Mouse (Mus musculus) CH12F3 (cell line): ENCODE measurements around the gene Arhgef9.

Source experiments
- in situ Hi-C: fragments of 300-500 bp; cut with MboI; formaldehyde crosslinking; loops from 2 replicates; pipeline ENCODE4 v1.14.3; 2020; ENCODE audit warnings: low sequenced_read_pairs

Gene Arhgef9

DNA sequence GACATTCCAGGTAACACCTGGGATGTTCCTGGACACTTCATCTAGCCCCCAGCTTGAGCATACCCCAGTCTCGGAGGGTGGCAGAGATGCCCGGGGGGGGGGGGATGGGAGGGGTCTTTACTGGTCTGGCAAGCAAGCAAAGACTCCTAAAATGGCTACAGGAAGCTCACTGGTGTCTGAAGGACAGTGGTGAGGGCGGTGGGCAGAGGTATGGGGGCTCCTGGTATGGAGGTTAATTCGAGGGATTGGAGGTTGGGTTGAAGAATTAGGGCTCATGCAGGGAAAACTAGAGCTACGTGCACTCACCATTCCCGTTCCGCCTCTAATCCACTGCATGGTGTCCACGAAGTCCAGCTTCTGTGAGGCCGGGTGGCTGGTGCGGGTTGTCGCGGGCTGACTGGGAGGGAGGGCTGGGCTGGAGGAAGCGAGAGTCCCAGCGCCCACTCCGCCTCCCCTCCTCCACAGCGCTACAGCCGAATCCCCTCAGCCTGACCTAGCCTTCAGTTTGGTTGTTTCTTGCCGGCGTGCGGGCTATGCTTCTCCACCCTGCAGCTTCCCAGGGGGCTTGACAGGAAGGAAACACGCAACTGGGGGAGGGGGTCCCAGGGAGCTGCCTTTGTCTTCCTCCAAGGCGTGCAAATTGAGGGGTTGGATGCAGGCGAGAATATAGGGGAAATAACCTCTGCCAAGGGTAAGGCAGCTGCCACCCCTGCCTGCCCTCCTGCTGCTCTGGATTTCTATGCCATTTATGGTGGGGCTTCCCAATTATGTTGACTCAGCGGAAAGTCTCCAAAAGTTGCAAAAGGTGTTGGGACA lies at the start of gene Arhgef9:
TSS of gene Arhgef9 (minus strand) at position 753 of the 816 bp plus-strand sequence.
- in situ Hi-C loops, result no loop called here

DNA sequence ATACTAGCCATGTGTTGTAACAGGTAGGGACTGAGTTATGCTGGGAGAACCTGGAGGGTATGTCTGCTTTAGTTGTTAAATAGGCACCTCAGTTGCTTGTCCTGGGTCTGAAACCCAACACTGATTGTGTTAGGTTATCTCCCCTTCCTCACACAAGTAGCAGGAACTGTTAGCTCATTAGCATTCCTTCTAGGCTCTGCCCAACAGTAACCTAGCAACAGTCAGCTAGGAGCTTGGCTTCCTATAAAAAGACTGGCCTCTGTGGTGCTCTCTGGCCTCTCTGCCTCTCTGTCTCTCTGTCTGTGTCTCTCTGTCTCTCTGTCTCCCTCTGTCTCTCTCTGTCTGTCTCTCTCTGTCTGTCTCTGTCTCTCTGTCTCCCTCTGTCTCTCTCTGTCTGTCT lies 42.2 kb upstream of the Arhgef9 start:
- in situ Hi-C loops, result no loop called here

DNA sequence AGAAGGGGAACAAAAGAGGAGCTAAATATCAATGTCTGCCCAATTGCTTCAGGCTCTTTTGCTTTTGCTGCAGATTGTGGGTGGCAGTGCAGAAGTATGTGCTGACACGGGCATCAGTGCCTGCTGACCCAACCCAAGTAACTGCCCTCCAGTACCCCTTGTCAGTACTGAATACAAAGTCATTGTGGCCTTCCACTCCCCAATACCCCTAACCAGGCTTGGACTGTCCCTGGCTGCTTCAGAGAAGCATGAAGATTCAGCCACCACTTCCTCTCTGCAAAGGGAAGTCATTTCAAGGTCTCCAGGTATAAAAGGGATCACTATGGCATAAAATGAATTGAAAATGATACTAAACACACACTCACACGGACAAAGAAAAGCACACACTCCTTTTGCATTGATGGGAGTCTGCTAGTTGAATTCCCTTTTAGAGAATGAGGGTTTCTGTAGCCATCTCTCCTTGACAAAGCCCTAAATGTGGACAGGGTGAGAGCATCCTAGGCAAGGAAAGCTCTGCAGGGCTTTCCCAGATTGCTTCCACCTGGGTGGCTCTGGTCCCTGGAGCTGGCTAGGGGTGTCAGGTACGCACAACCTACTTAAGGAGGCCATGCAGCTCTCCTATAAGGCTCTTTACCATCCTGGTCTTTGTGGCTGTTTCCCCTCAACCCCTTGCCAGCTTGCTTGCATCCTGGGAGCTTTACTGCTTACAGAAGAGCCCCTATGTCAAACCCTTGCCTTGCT lies 1.1 kb downstream of the Arhgef9 start:
- in situ Hi-C loops, result no loop called here

DNA sequence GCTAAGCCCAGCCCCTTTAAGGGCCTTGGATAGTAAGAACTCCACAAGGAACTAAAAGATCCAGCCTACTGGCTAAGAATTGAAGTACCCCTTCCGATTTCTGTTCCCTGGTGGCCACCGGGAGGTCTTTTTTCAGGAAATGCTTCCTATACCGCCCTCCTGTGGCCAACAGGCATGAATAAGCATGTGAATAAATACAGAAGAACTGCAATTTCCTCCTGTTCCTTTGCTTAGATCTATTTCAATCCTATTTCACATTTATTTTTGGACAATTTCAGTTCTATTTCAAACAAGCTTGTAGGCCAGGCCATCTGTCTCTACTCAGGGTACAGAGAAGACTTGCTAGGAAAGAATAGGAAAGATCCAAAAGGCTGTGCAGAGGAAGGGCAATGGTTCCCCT lies 20.7 kb downstream of the Arhgef9 start:
- in situ Hi-C loops, result no loop called here

DNA sequence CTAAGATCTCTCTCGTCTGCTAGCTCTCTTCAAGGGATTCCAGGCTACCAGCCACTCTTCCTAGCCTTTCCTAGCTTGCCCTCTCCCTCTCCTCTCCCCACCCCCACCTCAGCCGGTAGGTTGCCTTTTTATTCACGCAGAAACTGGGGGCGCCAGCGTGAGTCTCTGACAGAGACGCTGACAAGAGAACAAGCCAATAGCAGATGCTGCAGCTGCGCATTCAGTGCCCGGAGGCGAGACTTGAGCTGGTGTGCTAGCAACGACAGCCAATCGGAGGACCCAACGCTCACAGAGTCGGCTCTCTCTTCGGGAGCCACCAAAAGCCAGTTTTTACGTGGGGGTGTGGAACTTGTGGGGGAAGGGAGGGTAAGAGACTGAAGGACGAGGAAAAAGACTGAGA lies 30.3 kb downstream of the Arhgef9 start:
- in situ Hi-C loops, result no loop called here

DNA sequence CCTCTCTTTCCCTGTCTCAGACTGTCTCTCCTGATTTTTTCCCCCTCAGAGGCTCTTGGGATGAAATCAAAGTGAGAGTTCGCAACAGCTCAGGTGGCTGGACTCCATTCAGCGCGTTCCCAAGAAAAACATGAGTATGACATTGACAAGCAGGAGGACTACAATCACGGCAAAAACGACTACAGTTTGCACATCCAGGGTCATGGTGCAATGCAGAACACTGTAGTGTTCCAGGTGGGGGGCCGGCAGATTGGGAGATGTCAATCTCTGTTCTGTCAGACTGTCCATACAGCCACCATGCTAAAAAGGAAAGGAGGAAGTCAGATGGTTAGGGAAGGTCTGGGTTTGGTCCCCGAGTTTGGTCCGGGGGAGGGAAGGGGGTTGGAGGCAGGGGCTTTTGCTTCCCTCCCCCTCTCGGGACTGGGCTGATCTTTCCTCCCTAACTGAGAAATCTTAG lies 31.0 kb downstream of the Arhgef9 start:
- in situ Hi-C loops, result no loop called here

DNA sequence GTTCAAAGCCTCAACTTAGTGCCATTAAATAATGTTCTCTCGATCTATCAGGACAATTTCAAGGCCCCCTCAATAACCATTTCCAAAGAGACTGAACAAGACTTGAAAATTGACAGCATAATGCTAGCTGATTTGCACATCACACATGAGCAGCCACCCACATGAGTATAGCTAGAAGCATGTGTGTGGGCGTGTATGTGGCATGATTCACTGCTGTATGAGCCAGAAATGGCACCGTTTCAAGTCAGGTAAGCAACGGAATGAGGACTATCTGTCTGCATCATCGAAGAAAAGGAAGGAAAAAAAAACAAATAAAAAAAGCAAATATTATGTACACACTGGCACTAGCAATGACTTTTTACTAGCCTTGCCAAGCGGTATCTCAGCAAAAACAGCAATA lies 32.5 kb downstream of the Arhgef9 start:
- in situ Hi-C loops, result no loop called here

DNA sequence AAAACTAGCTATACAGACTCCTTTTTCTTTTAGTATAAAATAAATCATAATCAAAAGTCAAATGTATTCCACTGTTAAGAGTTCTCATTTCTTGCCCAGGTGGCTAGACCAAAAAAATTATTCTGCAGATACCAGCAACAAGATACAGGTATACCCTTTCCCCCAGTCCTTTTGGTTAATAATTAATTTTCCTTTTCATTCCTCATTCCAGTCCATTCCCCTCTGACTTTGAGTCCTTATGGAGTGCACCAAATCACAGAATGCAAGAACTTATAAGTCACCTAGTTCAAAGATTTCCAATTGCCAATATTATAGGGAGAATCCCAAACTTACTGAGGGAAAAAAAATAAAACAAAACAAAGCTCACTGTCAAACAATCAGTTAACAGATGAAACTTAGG lies 33.2 kb downstream of the Arhgef9 start:
- in situ Hi-C loops, result no loop called here

DNA sequence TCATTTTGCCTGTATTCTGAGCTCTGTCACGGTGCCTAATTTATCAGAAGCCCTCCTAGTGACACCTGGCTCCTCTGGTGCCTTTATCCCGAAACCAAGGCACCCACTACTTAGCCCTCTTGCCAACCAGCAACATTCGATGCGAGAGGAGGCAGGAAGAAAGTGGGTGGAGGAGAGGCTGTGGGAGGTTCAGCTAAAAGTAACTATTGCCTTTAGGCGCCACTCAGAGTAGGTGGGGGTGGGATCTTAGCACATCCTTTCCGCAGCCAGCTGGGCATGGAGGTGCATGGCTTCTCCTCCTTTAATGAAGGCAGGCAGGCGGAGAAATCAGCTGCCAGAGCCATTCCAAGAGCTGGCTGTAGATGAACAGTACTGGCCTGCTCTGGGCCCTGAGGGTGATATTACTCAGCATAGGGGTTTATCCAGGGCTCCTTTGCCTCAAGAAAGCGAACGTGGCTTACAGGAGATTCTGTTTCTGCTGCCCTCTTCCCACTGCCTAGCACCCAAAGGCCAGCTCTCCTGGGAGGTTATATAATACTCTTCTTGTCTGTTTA lies 39.7 kb downstream of the Arhgef9 start:
- in situ Hi-C loops, result no loop called here

DNA sequence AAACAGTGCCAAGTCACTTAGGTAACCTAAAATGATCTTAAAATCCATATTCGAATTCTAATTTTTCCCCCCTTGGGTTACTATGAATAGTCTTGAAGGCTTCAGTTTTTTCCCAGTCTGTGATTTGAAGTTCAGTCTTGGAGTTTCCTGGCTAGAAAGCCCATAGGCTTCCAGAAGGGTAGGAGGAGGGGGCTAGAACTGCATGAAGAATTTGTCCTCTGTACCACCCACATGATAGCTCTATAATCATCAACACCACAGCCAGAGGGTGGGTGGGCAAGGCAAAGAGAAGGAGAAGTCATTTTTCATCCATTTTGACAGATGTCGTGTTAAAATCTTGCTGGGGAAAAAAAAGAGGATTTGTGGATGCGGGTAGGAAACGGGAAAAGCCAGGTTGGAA lies 58.0 kb downstream of the Arhgef9 start:
- in situ Hi-C loops, result no loop called here

DNA sequence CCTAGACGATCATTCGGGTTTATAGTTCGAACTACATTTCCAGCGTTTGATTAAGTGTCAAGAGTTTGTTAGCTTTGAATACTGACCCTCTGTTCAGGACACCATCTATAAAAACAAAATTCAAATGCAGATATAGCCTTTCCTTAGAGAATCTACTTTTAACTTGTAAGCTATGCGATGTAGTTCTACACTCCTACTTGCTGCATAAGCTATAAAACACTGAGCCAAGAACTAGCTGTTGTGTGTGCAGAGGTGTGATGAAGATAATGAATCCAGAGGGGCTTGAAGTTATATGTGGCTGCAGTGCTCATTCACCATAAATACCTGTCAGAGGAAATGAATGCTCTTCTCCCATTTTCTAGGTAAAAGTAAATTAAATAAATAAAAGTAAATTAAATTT lies 63.2 kb downstream of the Arhgef9 start:
- in situ Hi-C loops, result no loop called here

DNA sequence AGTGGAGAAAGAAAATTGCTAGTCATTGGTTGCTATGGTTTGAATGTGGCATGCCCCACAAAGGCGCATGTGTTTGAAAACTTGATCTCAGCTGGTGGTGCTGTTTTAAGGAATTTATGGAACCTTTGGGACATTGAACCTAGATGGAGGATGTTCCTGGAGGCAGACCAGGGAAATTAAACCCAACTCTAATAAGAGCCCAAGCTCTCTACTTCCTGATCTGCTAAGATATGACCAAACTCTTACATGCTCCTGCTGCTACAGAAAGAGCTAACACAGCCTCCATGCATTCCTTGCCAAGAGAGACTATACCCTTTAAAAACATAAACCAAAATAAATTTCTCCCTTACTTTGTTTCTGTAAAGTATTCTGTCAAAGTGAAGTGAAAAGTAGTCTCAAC lies 63.7 kb downstream of the Arhgef9 start:
- in situ Hi-C loops, result no loop called here

DNA sequence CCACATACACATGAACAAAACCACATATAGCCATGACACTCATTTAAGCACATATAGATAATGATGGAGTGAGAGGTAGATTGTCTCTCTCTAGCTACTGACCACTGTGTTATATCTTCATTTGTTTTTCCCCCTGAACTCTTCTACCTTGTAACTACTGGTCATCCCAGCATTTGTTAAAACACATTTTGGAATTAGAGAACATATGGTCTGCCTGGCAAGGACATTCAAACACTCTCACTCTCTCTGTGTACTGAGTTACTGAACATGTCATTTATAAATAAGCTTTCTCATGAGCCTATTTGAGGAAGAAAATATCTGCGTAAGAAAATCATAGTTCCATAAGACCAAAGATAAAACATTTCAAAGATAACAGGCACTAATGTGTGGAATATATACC lies 64.9 kb downstream of the Arhgef9 start:
- in situ Hi-C loops, result no loop called here

DNA sequence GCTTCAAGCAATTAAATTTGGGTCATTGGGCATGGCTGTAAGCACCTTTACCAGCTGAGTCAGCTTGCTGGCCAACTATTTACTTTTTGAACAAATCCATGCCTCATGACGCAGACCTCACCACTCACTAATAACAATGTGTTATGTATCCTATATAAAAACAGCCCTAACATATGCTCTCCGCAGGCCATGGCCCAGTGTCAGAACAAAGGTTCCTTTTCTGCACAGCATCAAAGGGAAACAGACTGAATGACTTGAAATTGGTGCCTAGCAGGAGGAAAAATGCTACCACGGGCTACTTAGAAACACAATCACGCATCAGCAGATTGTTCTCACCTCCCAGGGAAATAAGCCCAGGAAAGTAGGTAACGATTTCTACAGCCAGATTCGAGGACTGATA lies 73.2 kb downstream of the Arhgef9 start:
- in situ Hi-C loops, result no loop called here

DNA sequence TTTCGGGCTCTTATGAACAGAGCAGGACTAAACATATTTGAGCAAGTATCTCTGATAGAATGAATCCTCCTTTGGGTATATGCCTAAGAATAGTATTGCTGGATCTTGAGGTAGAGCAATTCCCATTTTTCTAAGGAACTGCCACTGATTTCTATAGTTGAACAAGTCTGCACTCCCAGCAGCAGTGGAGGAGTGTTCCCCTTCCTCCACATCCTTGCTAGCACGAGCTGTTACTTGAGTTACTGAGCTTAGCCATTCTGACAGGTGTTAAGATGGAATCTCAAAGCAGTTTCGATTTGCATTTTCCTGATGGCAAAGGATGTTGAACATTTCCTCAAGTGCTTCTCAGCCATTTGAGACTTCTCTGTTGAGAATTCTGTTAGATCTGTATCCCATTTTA lies 92.3 kb downstream of the Arhgef9 start:
- in situ Hi-C loops, result no loop called here

DNA sequence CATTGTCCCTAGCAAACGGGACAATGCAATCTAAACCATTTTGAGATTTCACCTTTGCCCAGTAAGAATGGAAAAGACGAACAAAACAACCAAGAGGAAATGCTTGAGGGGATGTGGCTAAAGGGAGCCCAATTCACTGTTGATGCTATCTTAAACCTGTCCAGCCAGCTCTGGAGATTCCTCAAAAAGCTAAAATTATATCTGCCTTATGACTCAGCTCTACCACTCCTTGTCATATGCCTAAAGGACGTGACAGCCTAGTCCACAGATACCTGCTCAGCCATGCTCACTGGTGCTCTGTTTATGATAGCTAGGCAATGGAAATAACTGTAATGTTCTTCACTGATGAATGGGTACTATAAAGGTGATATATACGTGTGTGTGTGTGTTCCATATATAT lies 109.0 kb downstream of the Arhgef9 start:
- in situ Hi-C loops, result no loop called here

DNA sequence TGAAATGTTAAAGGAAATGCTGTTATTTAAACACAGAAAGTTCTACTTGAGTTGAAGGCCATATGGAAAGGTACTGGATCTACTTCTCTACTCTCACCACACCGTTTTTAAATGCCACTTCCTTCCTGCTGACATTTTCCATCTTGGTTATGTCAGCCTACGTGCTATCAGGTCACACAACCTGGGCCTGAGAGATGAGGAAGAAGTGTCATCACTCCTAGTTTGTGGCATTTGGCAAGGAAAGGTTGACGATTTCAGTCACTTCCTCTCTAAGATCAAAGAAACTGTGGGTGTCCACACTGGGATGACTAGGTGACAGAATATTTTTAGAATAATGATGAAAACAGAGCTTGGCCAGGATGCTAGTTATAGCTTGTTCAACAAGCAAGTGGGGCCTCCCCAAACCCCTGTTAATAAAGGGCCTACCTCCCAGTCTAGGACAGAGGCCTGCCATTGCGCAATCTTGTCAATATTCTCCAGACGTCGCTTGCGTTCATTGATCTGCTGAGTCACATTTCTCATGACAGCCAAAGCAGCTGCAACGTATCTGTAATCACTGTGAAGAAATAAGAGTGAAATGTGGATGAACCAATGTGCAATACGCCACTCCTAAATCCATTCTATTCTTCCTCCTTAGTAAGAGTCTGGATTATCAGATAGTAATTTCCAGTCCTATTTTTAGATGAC lies 119.5 kb downstream of the Arhgef9 start:
- in situ Hi-C loops, result no loop called here

DNA sequence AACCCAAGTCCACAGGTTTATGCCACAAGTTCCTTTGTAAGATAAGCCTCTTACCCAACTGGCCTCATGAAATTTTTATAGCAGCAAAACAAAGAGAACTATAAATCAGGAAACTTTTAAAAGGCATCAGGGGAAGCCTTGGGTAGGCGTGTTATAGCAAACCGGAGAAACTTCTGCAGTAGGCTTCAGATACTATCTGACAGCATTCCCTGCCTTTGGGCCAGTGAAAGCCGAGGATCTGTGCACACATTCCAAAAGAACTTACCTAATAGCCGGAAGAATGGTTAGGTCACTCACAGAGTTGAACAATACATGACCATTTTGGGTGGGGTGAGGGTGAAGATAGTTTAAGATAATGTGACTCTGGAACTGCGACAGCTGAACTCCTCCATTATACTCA lies 168.7 kb downstream of the Arhgef9 start:
- in situ Hi-C loops, result no loop called here

DNA sequence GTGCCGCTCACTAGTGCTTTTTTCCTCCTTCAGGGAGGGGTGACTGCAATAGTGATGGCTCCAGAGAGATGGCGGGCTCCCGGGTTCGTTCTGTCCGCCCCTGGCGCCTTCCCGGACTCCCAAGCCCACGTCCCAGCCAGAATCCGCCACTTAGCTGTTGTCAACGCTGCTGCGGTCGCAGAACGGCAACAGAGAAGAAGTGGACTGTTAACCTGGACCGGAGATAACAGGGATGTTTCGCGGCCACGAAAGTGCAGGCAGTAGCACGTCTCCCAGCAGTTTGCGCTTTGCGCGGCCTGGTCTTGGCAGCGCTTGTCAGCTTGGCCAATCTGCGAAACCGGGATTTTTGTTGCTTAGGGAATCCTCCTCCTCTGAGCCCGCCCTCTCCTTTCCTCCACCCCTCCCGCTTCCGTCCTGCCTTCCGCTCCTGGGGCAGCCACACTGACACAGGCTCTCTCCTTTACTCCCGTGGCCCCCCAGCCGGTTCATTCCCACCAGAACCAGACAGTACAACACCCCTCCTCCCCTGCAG lies 170.2 kb downstream of the Arhgef9 start, which contains the start of gene Spin4:
TSS of gene Spin4 (minus strand) at position 322 of the 532 bp plus-strand sequence.
- in situ Hi-C loops, result no loop called here

DNA sequence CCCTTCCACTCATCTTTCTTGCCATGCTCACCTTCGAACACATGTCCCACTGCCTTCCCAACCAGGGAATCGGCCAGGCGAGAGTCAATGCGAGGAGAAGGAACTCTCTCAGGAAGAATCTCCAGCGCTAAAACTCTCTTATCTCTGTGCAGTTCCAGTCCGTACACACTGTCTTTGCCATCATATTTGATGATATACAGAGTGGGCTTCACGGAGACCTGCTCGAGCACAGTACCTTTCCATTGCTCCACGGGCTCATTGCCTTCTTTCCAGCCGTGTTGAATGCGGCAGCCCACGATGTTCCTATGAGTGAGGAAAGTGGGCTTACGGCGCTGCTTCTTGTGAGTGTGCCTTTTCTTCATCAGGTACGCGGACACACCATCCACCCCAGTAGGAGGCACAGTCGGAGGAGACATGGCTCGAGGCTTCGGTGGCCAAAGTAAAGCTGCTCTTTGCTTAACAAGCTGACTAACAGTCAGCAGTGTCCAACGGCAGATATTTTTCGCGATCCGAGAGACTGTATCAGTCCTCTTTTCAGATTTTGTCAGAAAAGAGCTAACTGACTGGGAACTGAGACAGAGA lies 170.8 kb downstream of the Arhgef9 start:
- in situ Hi-C loops, result no loop called here

DNA sequence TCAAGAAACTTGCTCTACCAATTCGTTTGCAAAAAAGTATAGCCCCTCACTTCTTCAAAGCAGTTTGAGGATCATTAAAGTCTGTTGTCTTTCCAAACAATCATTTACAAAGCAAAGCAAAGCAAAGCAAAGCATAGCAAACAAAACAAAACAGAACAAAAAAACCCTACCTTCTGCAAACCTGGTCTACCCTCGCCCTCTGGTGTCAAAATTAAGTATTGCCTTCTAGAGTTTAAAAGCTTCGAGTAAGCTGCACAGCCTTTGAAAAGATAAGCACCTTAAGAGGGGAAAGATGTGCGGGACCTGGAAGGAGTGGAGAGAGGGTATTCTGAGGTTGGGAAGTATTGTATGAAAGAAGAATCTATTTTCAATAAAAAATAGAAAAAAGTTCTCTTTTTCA lies 184.6 kb downstream of the Arhgef9 start:
- in situ Hi-C loops, result no loop called here
